Mouse (Mus musculus): ENCODE data around the gene Qpctl. TPM values are rescaled to one million over a fixed set of nuclear protein-coding genes. Genes with fewer than 3 reads are reported as not detected.
A peak's percentile ranks its signal among the peaks of the same experiment; 100 is the strongest.

Gene Qpctl
- polyA plus RNA-seq (2014; fragmentation: Nextera tagmentation; extraction: Ambion mirVana) = 8.9 and 12.8 TPM in 2 replicates

DNA sequence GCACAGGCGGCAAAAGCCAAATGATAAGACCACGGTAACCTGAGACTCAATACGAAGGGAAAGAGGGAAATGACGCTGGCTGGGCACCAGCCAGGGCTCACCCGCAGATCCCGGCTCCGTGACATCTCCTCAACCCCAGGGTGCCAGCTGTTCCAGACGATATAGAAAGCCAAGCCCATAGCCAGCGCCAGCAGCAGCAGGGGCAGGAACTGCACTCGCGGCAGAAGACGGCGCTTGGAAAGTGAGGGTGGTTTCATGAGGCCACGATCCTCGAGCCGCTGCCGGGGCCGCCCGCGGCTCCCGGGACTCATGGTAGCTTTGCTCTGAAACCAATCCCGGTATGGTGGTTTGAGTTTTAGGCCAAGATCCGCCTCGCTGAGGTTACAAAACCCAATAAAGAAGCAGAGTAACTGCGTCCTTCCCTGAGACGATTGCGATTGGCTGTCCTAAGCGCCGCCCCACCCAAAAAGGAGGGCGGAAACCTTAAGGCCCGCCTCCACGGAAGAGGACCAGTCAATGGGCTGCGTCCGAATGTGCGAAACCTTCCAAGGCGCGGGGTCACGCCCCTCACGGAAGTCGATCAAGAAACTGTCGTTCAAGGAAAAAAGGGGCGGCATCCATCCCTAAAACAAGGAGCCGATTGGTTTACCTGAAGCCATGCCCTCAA, at the start of gene Qpctl:
TSS of gene Qpctl (minus strand) at position 417 of the 667 bp plus-strand sequence.
- peak; percentile 97 for ATAC-seq (ENCODE audit: low FRiP score, low TSS enrichment)
- WGBS = under 1% methylated on average over 43 of the region's 43 CpGs
- H3K36me3 ChIP-seq (ENCODE audit: control insufficient read depth, insufficient read depth, low read length) = peaks cover 25% of the 10 kb centered on the region; the same call in 1 of the 2 replicates
- no peaks in the 10 kb centered on the region for H3K9me3 ChIP-seq (ENCODE audit: control insufficient read depth, low read length)
- peak within 1 kb of the TSS; percentile 87 for H3K4me2 ChIP-seq (replicated peaks; ENCODE audit: low read depth, low read length)
- H3K9ac ChIP-seq (ENCODE audit: low read depth, low read length) = peak within 1 kb of the TSS; percentile 69
- H3K4me1 ChIP-seq (ENCODE audit: control insufficient read depth, insufficient read depth, low read length) = peaks cover 15% of the 10 kb centered on the region
- H3K27ac ChIP-seq (ENCODE audit: low read depth, low read length) = peak within 1 kb of the TSS; percentile 53
- no peaks in the 10 kb centered on the region for H3K27me3 ChIP-seq (ENCODE audit: control insufficient read depth, insufficient read depth, low read length)
- H3K4me3 ChIP-seq (ENCODE audit: low read length) = peak within 1 kb of the TSS; percentile 69

DNA sequence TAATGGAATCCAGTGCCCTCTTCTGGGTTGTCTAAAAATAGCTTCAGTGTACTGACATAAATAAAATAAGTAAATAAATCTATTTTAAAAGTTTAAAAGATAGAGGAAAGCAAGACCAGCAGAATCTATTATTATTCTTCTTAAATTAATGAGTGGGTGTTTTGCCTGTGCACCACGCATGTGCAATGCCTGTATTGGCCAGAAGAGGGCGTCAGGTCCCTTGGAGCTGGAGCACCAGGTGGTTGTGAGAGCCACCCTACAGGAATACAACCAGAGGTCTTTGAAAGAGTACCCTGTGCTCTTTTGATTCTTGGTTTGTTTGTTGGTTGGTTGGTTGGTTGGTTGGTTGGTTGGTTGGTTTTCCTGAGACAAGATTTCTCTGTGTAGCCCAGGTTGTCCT, 48.9 kb upstream of the Qpctl start:
- H3K4me3 ChIP-seq (ENCODE audit: low read length) = no peak overlapping the region
- ATAC-seq (ENCODE audit: low FRiP score, low TSS enrichment) = no peak
- 38% methylated on average over 2 of the region's 2 CpGs for WGBS

DNA sequence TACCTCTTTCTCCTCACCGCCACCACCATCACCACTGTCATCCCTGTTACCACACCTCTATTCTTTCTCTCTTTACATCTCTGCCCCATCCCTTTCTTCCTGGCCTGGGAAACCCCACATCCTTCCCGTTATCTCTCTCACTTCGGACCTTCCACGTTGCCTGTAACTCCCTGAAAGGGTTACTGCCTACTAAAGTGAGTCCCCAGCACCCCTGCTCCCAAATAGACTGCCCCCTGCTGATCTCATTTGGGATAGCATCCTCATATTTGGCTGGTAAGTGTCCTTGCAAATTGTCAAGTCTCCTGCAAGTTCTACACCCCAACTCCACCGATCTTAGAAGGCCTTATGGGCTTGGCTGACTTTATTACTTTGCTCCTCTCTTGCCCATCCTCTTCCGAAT, 47.6 kb upstream of the Qpctl start:
- no peak for ATAC-seq (ENCODE audit: low FRiP score, low TSS enrichment)
- H3K9ac ChIP-seq (ENCODE audit: low read depth, low read length) = no peak overlapping the region
- H3K4me2 ChIP-seq (replicated peaks; ENCODE audit: low read depth, low read length) = no peak overlapping the region
- no peaks in the 10 kb centered on the region for H3K27me3 ChIP-seq (ENCODE audit: control insufficient read depth, insufficient read depth, low read length)
- peaks cover 6% of the 10 kb centered on the region; the same call in 1 of the 2 replicates for H3K9me3 ChIP-seq (ENCODE audit: control insufficient read depth, low read length)
- no peak overlapping the region for H3K4me3 ChIP-seq (ENCODE audit: low read length)
- WGBS = 72% methylated on average over 6 of the region's 6 CpGs
- no peak overlapping the region for H3K27ac ChIP-seq (ENCODE audit: low read depth, low read length)
- H3K4me1 ChIP-seq (ENCODE audit: control insufficient read depth, insufficient read depth, low read length) = no peaks in the 10 kb centered on the region
- H3K36me3 ChIP-seq (ENCODE audit: control insufficient read depth, insufficient read depth, low read length) = peaks cover 46% of the 10 kb centered on the region

More for the DNA sequence above, 48.9 kb upstream of the Qpctl start:
- Histone ChIP-seq H3K27ac (ENCODE audit: low read depth, low read length) (no peak overlapping the region), H3K9ac (ENCODE audit: low read depth, low read length) (no peak overlapping the region), H3K27me3 (ENCODE audit: control insufficient read depth, insufficient read depth, low read length) (no peaks in the 10 kb centered on the region), H3K9me3 (ENCODE audit: control insufficient read depth, low read length) (peaks cover 6% of the 10 kb centered on the region; the same call in 1 of the 2 replicates), H3K4me2 (replicated peaks; ENCODE audit: low read depth, low read length) (no peak overlapping the region), H3K36me3 (ENCODE audit: control insufficient read depth, insufficient read depth, low read length) (peaks cover 44% of the 10 kb centered on the region), H3K4me1 (ENCODE audit: control insufficient read depth, insufficient read depth, low read length) (no peaks in the 10 kb centered on the region)

DNA sequence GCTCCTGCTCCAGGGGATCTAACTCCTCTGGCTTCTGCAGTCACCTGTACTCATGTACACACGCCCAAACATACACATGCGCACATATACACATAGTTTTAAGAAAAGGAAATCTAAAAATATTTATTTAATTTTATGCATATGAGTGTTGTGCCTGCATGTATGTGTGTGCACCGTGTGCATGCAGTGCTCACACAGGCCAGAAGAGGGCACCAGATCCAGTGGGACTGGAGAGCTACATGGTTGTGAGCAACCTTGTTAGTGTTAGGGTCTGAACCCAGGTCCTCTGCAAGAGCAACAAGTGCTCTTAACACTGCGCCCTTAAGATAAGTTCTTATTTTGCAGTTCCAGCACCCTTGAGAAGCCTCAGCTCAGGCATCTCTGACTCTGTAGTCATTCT, 45.6 kb upstream of the Qpctl start:
- peaks cover 39% of the 10 kb centered on the region for H3K36me3 ChIP-seq (ENCODE audit: control insufficient read depth, insufficient read depth, low read length)
- H3K4me3 ChIP-seq (ENCODE audit: low read length) = no peak overlapping the region
- 98% methylated on average over 4 of the region's 4 CpGs for WGBS
- no peaks in the 10 kb centered on the region for H3K27me3 ChIP-seq (ENCODE audit: control insufficient read depth, insufficient read depth, low read length)
- H3K27ac ChIP-seq (ENCODE audit: low read depth, low read length) = no peak overlapping the region
- H3K9ac ChIP-seq (ENCODE audit: low read depth, low read length) = no peak overlapping the region
- H3K9me3 ChIP-seq (ENCODE audit: control insufficient read depth, low read length) = peaks cover 6% of the 10 kb centered on the region; the same call in 1 of the 2 replicates
- ATAC-seq (ENCODE audit: low FRiP score, low TSS enrichment) = no peak
- H3K4me2 ChIP-seq (replicated peaks; ENCODE audit: low read depth, low read length) = no peak overlapping the region
- H3K4me1 ChIP-seq (ENCODE audit: control insufficient read depth, insufficient read depth, low read length) = no peaks in the 10 kb centered on the region

DNA sequence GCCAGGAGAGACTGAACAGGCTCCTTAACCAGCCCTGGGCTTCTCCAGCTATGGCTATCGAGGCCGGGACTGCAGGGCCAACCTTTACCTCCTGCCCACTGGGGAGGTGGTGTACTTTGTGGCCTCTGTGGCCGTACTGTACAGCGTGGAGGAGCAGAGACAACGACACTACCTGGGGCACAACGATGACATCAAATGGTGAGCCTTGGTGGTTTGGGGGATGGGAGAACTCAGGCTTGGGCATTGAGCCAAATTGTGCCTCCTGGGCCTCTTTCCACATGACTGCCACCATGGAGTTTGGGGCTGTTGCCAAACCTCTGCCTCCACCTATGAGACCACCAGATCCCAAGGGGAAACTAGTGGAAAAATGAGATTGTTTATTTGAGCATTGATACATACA, 35.7 kb upstream of the Qpctl start:
- no peak overlapping the region for H3K4me2 ChIP-seq (replicated peaks; ENCODE audit: low read depth, low read length)
- H3K27me3 ChIP-seq (ENCODE audit: control insufficient read depth, insufficient read depth, low read length) = peaks cover 5% of the 10 kb centered on the region; the same call in 1 of the 2 replicates
- peaks cover 19% of the 10 kb centered on the region for H3K4me1 ChIP-seq (ENCODE audit: control insufficient read depth, insufficient read depth, low read length)
- no peak overlapping the region for H3K9ac ChIP-seq (ENCODE audit: low read depth, low read length)
- ATAC-seq (ENCODE audit: low FRiP score, low TSS enrichment) = no peak
- H3K4me3 ChIP-seq (ENCODE audit: low read length) = no peak overlapping the region
- no peaks in the 10 kb centered on the region for H3K9me3 ChIP-seq (ENCODE audit: control insufficient read depth, low read length)
- WGBS = 77% methylated on average over 6 of the region's 6 CpGs
- peaks cover 10% of the 10 kb centered on the region for H3K36me3 ChIP-seq (ENCODE audit: control insufficient read depth, insufficient read depth, low read length)
- H3K27ac ChIP-seq (ENCODE audit: low read depth, low read length) = peak overlapping the region; percentile 20

DNA sequence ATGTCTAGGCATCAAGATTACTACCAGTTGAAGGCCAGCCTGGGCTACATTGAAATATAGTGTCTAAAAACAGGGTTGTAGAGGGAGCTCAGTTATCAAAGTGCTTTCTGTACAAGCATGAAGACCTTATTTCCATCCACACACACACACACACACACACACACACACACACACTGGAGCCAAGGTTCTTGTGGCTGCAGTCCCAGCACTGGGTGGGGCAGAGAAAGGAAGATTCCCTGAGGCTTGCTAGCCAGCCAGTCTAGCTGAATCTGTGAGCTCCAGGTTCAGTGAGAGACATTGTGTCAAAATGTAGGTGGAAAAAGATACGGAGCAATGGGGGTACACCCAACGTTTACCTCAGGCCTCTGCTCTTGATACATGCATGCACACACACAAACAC, 35.2 kb upstream of the Qpctl start:
- peaks cover 10% of the 10 kb centered on the region for H3K36me3 ChIP-seq (ENCODE audit: control insufficient read depth, insufficient read depth, low read length)
- H3K27ac ChIP-seq (ENCODE audit: low read depth, low read length) = peak overlapping the region; percentile 20
- H3K4me2 ChIP-seq (replicated peaks; ENCODE audit: low read depth, low read length) = no peak overlapping the region
- H3K4me1 ChIP-seq (ENCODE audit: control insufficient read depth, insufficient read depth, low read length) = peaks cover 23% of the 10 kb centered on the region
- ATAC-seq (ENCODE audit: low FRiP score, low TSS enrichment) = no peak
- H3K27me3 ChIP-seq (ENCODE audit: control insufficient read depth, insufficient read depth, low read length) = peaks cover 10% of the 10 kb centered on the region
- no peak overlapping the region for H3K9ac ChIP-seq (ENCODE audit: low read depth, low read length)
- 89% methylated on average over 2 of the region's 2 CpGs for WGBS
- H3K9me3 ChIP-seq (ENCODE audit: control insufficient read depth, low read length) = no peaks in the 10 kb centered on the region
- no peak overlapping the region for H3K4me3 ChIP-seq (ENCODE audit: low read length)

DNA sequence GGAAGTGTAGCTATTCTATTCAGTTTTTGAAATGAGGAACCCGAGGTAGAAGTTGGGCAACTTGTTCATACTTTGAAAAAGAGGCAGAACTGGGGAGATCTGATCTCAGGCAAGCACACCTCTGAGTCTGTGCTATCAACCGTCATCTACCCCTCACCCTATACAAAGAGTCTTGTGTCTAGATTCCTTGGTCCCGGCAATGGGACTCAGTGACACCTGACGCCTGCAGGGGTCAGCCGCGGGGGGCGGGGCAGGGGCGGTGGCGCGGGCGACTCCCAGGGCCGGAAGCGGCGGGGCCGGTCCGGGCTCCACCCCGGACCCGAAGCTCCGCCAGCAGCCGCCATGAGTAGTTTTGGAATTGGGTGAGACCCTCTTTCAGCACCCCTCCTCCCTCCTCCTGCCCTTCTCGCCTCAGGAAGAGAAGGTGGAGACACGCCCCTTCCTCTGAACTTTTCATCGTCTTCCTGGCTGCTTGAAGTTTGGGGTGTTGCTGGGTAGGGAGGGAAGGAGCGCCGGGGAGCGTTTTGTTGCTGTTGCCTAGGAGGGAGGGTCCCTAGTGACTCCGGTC, 31.9 kb upstream of the Qpctl start:
- no peak overlapping the region; the same call in 1 of the 2 replicates for H3K27ac ChIP-seq (ENCODE audit: low read depth, low read length)
- peak; percentile 36 for ATAC-seq (ENCODE audit: low FRiP score, low TSS enrichment)
- H3K4me1 ChIP-seq (ENCODE audit: control insufficient read depth, insufficient read depth, low read length) = peaks cover 24% of the 10 kb centered on the region
- H3K36me3 ChIP-seq (ENCODE audit: control insufficient read depth, insufficient read depth, low read length) = no peaks in the 10 kb centered on the region; the same call in 1 of the 2 replicates
- 0 out of 2 replicates have a peak, but pooled peaks cover 4% of the 10 kb centered on the region for H3K9me3 ChIP-seq (ENCODE audit: control insufficient read depth, low read length)
- H3K9ac ChIP-seq (ENCODE audit: low read depth, low read length) = peak overlapping the region; percentile 63
- H3K4me3 ChIP-seq (ENCODE audit: low read length) = peak overlapping the region; percentile 63
- peaks cover 42% of the 10 kb centered on the region for H3K27me3 ChIP-seq (ENCODE audit: control insufficient read depth, insufficient read depth, low read length)
- H3K4me2 ChIP-seq (replicated peaks; ENCODE audit: low read depth, low read length) = peak overlapping the region; percentile 70
- 3% methylated on average over 25 of the region's 27 CpGs for whole genome bisulfite sequencing

DNA sequence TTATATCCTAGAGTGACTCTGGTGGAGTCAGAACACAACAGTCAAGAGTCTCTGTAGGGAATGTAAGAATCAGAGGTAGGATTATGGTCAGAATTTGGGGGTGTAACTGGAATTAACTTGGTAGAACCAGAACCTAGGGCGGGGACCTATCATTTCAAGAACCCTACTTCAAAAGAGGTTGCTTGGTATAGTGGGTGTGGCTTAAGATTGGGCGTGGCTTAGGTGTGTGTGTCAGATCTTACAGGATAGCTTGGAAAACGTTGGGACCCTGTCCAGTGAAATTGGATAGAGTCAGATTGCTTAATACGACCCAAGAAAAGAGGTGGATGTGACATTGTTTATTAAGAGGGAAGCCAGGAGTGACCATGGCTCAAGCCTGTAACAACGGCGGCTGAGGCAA, 30.8 kb upstream of the Qpctl start:
- no peak overlapping the region for H3K4me2 ChIP-seq (replicated peaks; ENCODE audit: low read depth, low read length)
- 39% methylated on average over 6 of the region's 6 CpGs for WGBS
- H3K36me3 ChIP-seq (ENCODE audit: control insufficient read depth, insufficient read depth, low read length) = no peaks in the 10 kb centered on the region; the same call in 1 of the 2 replicates
- H3K4me1 ChIP-seq (ENCODE audit: control insufficient read depth, insufficient read depth, low read length) = peaks cover 19% of the 10 kb centered on the region
- no peak for ATAC-seq (ENCODE audit: low FRiP score, low TSS enrichment)
- H3K4me3 ChIP-seq (ENCODE audit: low read length) = no peak overlapping the region
- no peak overlapping the region for H3K9ac ChIP-seq (ENCODE audit: low read depth, low read length)
- no peak overlapping the region for H3K27ac ChIP-seq (ENCODE audit: low read depth, low read length)
- H3K9me3 ChIP-seq (ENCODE audit: control insufficient read depth, low read length) = 0 out of 2 replicates have a peak, but pooled peaks cover 4% of the 10 kb centered on the region
- peaks cover 50% of the 10 kb centered on the region for H3K27me3 ChIP-seq (ENCODE audit: control insufficient read depth, insufficient read depth, low read length)

DNA sequence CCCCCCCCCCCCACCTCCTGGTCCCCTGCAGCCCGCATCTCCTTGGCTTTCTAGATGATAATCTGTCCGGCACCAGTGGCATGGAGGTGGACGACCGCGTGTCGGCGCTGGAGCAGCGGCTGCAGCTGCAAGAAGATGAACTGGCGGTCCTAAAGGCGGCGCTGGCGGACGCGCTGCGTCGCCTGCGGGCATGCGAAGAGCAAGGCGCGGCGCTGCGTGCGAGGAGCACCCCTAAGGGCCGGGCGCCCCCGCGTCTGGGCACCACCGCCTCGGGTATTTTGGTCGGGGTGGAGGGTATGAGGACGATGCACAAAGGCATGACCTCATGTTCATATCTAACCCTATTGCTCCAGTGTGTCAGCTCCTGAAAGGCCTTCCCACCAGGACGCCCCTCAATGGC, 30.1 kb upstream of the Qpctl start:
- peaks cover 53% of the 10 kb centered on the region for H3K27me3 ChIP-seq (ENCODE audit: control insufficient read depth, insufficient read depth, low read length)
- no peak overlapping the region for H3K9ac ChIP-seq (ENCODE audit: low read depth, low read length)
- peaks cover 16% of the 10 kb centered on the region for H3K4me1 ChIP-seq (ENCODE audit: control insufficient read depth, insufficient read depth, low read length)
- no peak overlapping the region for H3K27ac ChIP-seq (ENCODE audit: low read depth, low read length)
- 0 out of 2 replicates have a peak, but pooled peaks cover 4% of the 10 kb centered on the region for H3K9me3 ChIP-seq (ENCODE audit: control insufficient read depth, low read length)
- H3K4me2 ChIP-seq (replicated peaks; ENCODE audit: low read depth, low read length) = peak overlapping the region; percentile 38
- peak overlapping the region; percentile 30 for H3K4me3 ChIP-seq (ENCODE audit: low read length)
- WGBS = under 1% methylated on average over 31 of the region's 32 CpGs
- ATAC-seq (ENCODE audit: low FRiP score, low TSS enrichment) = no peak
- H3K36me3 ChIP-seq (ENCODE audit: control insufficient read depth, insufficient read depth, low read length) = no peaks in the 10 kb centered on the region; the same call in 1 of the 2 replicates

Data from kidney, embryonic 14.5 days (tissue).